Mouse (Mus musculus): Measurements from ENCODE around the gene Triml1.

Triml1 gene

GRCm38 (mm10) chr8:43141386-43141785 lies at the start of gene Triml1:
Triml1 (minus strand) TSS chr8:43141486.
- DNase-seq (ENCODE audit: low read depth, low spot score), result no peak

- DNase-seq (ENCODE audit: low read depth, low spot score), result no peak
Measured at GRCm38 (mm10) chr8:43182281-43182680, 41.0 kb upstream of the Triml1 start.

GRCm38 (mm10) chr8:43180054-43180690 lies 38.9 kb upstream of the Triml1 start, which contains the start of gene Triml2:
Triml2 (plus strand) TSS chr8:43180541.
- DNase-seq (ENCODE audit: low read depth, low spot score), result no peak

- no peak for DNase-seq (ENCODE audit: low read depth, low spot score)
Measured at GRCm38 (mm10) chr8:43179189-43179588, 37.9 kb upstream of the Triml1 start.

GRCm38 (mm10) chr8:43178263-43178662 lies 37.0 kb upstream of the Triml1 start:
- DNase-seq (ENCODE audit: low read depth, low spot score), result no peak

GRCm38 (mm10) chr8:43176766-43177486 lies 35.6 kb upstream of the Triml1 start:
- no peak for DNase-seq (ENCODE audit: low read depth, low spot score)

GRCm38 (mm10) chr8:43169249-43169755 lies 28.0 kb upstream of the Triml1 start:
- DNase-seq (ENCODE audit: low read depth, low spot score), result no peak

- DNase-seq (ENCODE audit: low read depth, low spot score), result no peak
Measured at GRCm38 (mm10) chr8:43168083-43168482, 26.8 kb upstream of the Triml1 start.

- no peak for DNase-seq (ENCODE audit: low read depth, low spot score)
Measured at GRCm38 (mm10) chr8:43164453-43164852, 23.2 kb upstream of the Triml1 start.

- no peak for DNase-seq (ENCODE audit: low read depth, low spot score)
Measured at GRCm38 (mm10) chr8:43163255-43163654, 22.0 kb upstream of the Triml1 start.

GRCm38 (mm10) chr8:43149307-43149706 lies 8.0 kb upstream of the Triml1 start:
- no peak for DNase-seq (ENCODE audit: low read depth, low spot score)

GRCm38 (mm10) chr8:43111205-43111827 lies 30.0 kb downstream of the Triml1 start:
- DNase-seq (ENCODE audit: low read depth, low spot score), result no peak

Data from c-Kit-negative CD71-positive TER-119-positive erythroid progenitor cells, embryonic 14.5 days (primary cell).